Mouse (Mus musculus): ENCODE results near the gene Aunip.
"Not testable (repeated sequence)": the region's sequence is repeated elsewhere in the genome, so short reads cannot be mapped to it uniquely, and the experiment has no call there.

GRCm38 (mm10) chr4:134498983-134499382, 11.8 kb upstream of the Aunip start:
- TF ChIP-seq POLR2A, CTCF (IDR thresholded peaks at IDR 0.05; ENCODE audit: insufficient read depth, low read depth, low read length): not testable (repeated sequence)
